Mouse (Mus musculus) cortical plate, adult 2 months (tissue): Measurements from ENCODE around the gene Ncln. TPM values are rescaled to one million over a fixed set of nuclear protein-coding genes. Genes with fewer than 3 reads are reported as not detected.

Source experiments
- H3K27ac ChIP-seq: fragments of 200-500 bp; 2 replicates; pipeline ENCODE4 v1.5.1; 2012; ENCODE audit warnings: low read length, control low read depth, inconsistent platforms; ENCODE audit not compliant: insufficient read depth
- H3K4me1 ChIP-seq: fragments of 200-500 bp; 2 replicates; pipeline ENCODE4 v1.6.1; 2011; ENCODE audit warnings: low read length; ENCODE audit not compliant: control insufficient read depth, insufficient read depth
- H3K4me3 ChIP-seq: fragments of 200-500 bp; 2 replicates; pipeline ENCODE4 v1.5.1; 2011; ENCODE audit warnings: mild to moderate bottlenecking, low read length, control low read depth; ENCODE audit not compliant: insufficient read depth
- CTCF ChIP-seq: fragments of 200-500 bp; IDR thresholded peaks from 2 replicates; pipeline ENCODE4 v1.5.1; 2011; ENCODE audit warnings: mild to moderate bottlenecking, control low read depth, low read length; ENCODE audit not compliant: insufficient read depth; ENCODE audit errors: extremely low read depth
- POLR2A ChIP-seq: fragments of 200-500 bp; IDR thresholded peaks from 2 replicates; pipeline ENCODE4 v1.6.1; 2011; ENCODE audit warnings: mild to moderate bottlenecking, low read length, control low read depth; ENCODE audit not compliant: insufficient read depth; ENCODE audit errors: extremely low read depth
- polyA plus RNA-seq: library from polyadenylated mRNA; depleted of rRNA; stranded (reverse); fragments of >200 nt; gene quantifications from 2 replicates; pipeline ENCODE4 v1.2.3, GENCODE M21; 2012

The Ncln gene
- polyA plus RNA-seq, 1 experiment, result 129 TPM

GRCm38 (mm10) chr10:81518546-81518945 lies 22.4 kb upstream of the Ncln start:
- Histone ChIP-seq H3K27ac (no peak overlapping the region), H3K4me3 (no peak overlapping the region), H3K4me1 (no peaks in the 10 kb centered on the region)
- no peak for TF ChIP-seq POLR2A
- peak; percentile 61 for TF ChIP-seq CTCF

DNA sequence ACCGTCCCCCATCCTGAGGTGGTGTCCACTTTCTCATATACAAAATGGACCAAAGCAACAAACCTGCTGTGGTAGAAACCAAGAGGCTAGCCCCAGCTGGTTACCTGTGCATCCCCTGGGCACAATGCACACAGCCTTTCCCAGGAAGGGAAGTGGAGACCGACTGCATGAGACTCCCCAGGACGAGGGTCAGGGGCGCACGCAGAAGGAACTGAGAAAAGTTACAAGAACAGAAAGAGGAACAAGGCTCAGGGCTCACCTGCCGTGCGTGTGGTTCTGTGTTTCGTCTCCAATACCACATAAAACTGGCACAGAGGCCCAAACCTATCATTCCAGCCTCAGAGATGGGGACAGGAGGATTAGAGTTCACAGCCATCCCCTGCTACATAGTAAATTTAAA lies 21.0 kb upstream of the Ncln start:
- peak overlapping the region; percentile 55; the same call in 1 of the 2 replicates for H3K27ac ChIP-seq
- no peak overlapping the region for H3K4me3 ChIP-seq
- no peak for TF ChIP-seq CTCF
- no peaks in the 10 kb centered on the region for H3K4me1 ChIP-seq

DNA sequence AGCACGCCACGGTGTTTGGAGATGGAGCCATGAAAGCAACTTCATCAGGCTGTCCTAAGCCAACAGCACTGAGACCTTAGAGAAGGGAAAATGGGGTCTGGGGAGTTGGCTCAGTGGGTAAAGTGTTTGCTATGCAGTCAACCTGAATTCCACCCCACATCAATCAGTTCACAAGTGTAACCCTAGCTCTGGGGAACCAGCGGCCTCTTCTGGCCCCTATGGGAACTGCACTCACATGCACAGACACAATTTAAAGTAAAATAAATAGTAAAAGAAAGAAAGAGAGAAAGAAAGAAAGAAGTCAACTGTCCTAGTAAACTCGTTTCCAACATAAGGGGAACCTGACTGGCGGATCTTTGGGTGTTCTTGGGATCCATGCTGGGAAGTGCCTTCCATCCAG lies 17.6 kb upstream of the Ncln start:
- no peaks in the 10 kb centered on the region for H3K4me1 ChIP-seq
- H3K4me3 ChIP-seq, result no peak overlapping the region
- H3K27ac ChIP-seq, result no peak overlapping the region
- TF ChIP-seq POLR2A, result no peak
- no peak for TF ChIP-seq CTCF

DNA sequence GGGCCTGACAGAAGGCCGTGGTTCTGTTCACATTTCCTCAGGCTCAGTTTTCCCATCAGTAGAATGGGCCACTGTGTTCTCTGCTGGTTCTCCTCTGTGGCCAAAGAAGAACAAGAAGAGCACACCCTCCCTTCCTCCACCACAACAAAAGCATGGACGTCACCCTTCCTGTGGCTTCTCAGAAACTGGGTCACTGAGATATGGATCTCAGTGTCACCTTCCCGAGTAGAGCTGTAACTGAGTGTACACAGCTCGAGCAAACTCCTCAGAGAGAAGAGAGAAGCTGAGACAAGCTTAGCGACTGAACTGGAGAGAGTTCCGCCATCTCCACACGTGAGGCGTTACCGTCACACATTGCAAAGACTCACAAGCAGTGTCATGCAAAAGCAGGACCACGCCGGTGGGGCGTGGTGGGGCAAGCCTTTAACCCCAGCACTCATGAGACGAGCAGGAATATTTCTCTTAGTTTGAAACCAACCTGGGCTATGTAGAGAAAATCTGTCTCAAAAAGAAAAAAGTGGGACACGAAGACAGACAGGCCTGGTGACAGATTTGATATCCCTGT lies 14.1 kb upstream of the Ncln start:
- no peak overlapping the region for H3K27ac ChIP-seq
- TF ChIP-seq POLR2A (no peak), CTCF (no peak)

DNA sequence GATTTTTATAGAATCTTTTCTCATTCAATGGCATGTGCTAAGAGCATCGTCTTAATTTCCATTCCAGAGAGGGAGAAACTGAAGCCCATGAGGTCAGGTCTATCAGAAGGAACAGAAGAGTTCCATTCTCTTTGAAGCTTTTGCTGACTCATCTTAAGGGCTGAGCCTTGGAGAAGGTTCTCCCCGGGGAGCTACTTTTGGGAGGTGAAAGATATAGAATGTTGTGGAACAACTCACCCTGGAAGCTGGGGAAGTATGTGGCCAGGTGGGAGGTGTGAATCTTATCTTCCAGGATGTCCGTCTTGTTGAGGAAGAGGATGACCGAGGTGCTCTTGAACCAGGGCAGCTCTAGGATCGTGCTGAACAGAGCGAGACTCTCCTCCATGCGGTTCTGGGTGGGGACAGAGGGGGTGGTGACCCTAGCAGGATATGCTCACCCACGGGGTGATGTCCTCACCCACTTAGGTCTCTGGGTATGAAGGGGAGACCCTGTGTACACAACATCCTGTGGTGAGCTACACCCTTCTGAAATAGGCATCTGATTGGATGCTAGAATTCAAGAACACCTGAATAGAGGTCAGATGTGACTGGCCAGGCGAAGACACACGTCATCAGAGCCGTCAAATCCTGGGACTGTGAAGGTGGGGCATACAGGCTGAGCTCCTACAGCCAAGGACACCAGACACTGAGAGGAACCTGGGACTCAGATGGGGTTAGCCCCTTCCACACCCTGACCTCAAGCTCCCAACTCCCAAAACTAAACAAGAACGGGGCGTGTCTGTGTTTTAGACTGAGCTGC lies 11.7 kb upstream of the Ncln start:
- no peak for TF ChIP-seq POLR2A
- TF ChIP-seq CTCF, result no peak

More for the DNA sequence above, 14.1 kb upstream of the Ncln start:
- no peak overlapping the region for H3K4me3 ChIP-seq
- H3K4me1 ChIP-seq, result no peaks in the 10 kb centered on the region

DNA sequence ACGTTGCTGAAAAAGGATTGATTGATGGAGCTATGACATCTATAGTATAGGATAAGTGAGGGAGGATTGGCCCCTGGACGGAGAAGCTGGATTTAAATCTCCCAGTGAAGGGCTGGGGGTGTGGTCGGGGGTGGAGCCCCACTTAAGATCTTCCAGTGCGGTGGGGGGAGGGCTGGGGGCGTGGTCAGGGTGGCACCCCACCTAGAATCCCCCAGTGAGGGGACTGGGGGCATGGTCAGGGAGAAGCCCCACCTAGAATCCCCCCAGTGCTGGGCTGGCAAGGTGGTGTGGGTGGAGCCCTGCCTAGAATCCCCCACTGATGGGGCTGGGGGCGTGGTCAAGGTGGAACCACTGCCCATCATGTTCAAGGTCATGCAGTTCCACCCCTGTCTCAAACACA lies 10.9 kb upstream of the Ncln start:
- TF ChIP-seq CTCF, result no peak
- TF ChIP-seq POLR2A, result no peak
- Histone ChIP-seq H3K4me1 (no peaks in the 10 kb centered on the region), H3K27ac (no peak overlapping the region)

More for the DNA sequence above, 11.7 kb upstream of the Ncln start:
- Histone ChIP-seq H3K4me1 (no peaks in the 10 kb centered on the region), H3K27ac (no peak overlapping the region), H3K4me3 (no peak overlapping the region)

DNA sequence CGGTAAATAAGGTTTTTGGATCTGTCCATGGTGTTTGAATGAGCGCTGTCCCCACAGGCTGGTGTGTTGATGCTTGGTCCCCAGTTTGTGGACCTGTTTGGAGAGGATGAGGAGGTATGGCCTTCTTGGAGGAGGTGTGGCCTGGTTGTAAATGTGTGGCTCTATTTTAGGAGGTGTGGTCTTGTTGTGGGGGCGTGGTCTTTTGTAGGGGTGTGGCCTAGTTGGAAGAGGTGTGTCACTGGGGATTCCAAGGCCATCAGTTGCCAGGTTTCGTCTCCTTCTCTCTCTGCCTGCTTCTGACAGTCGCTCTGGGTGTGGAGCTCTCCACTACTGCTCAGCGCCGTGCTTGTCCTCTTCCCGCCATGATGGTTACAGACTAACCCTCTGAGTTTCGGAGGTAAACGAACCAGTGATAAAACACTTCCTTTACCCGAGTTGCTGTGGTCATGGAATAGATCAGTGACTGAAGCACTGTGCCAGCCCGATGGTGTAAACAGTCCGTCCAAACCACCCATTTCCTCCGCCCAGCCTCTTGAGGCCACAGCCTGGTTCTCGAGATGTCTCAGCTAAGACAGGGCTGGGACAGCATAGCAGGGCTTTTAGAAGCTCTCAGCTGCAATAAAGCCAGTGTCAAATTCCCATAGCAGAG lies 8.9 kb upstream of the Ncln start:
- TF ChIP-seq CTCF (no peak), POLR2A (no peak)
- Histone ChIP-seq H3K27ac (no peak overlapping the region), H3K4me3 (no peak overlapping the region), H3K4me1 (no peaks in the 10 kb centered on the region)

More for the DNA sequence above, 10.9 kb upstream of the Ncln start:
- no peak overlapping the region for H3K4me3 ChIP-seq

- no peaks in the 10 kb centered on the region for H3K4me1 ChIP-seq
- TF ChIP-seq POLR2A, result no peak
- TF ChIP-seq CTCF, result peak; percentile 89
- H3K27ac ChIP-seq, result no peak overlapping the region
- H3K4me3 ChIP-seq, result peak overlapping the region; percentile 30
Measured at GRCm38 (mm10) chr10:81502658-81503057, 6.5 kb upstream of the Ncln start.

DNA sequence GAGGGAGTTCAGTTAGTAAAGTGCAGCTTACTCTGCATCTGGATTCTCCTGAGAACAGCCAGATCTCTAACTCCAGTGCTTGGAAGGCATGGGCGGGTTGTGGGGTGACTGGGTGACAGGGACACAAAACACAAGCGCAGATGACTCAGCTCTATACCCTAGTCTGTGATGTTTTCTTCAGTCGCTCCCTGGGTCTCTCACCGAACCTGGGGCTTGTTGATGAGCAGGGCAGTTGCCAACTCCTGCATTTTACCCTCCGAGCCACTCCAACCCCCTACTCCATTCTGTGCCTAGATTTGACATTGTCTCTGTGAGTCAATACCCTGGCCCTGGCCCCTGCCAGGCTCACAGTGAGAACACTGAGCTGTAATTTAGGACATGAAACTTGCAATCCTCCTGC lies 5.7 kb upstream of the Ncln start:
- no peak overlapping the region for H3K27ac ChIP-seq
- no peaks in the 10 kb centered on the region for H3K4me1 ChIP-seq
- TF ChIP-seq POLR2A (no peak), CTCF (no peak)
- H3K4me3 ChIP-seq, result no peak overlapping the region
